Mouse (Mus musculus) lung, postnatal 14 days (tissue): ENCODE measurements around the gene Ncstn.

Experiments used
- DNase-seq: peaks from one replicate; pipeline ENCODE4 v3.0.0; 2021

Ncstn gene

DNA sequence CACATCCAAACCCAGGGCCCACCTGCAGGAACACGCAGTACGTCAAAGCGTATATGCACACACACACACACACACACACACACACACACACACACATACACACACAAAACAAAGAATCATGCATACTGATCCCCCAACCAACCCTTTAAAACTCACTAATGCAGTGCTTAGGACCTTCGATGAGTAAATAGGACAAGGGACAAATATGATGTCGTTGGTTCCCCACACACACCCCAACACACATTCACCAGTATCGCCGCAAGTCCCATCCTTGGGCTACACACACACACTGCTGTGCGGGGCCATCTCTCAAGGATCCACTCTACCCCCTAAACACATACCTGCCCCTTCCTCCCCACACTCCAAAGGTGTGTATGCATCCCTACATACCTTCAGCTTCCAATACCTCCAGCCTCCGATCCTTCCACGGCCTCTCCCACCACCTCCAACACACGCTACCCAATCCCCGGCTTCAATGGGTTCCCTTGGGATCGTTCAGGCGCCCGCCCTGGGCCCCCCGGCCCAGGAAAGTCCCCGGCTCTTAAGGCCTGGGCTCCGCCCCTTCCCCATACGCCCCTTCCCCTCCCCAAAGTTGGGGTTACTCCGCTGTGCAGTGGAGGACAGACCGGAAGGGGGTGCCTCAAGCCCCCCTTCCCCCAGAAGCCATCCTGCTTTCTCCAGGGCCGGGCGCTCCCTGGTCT, 56.2 kb downstream of the Ncstn start:
- DNase-seq = no peak

DNA sequence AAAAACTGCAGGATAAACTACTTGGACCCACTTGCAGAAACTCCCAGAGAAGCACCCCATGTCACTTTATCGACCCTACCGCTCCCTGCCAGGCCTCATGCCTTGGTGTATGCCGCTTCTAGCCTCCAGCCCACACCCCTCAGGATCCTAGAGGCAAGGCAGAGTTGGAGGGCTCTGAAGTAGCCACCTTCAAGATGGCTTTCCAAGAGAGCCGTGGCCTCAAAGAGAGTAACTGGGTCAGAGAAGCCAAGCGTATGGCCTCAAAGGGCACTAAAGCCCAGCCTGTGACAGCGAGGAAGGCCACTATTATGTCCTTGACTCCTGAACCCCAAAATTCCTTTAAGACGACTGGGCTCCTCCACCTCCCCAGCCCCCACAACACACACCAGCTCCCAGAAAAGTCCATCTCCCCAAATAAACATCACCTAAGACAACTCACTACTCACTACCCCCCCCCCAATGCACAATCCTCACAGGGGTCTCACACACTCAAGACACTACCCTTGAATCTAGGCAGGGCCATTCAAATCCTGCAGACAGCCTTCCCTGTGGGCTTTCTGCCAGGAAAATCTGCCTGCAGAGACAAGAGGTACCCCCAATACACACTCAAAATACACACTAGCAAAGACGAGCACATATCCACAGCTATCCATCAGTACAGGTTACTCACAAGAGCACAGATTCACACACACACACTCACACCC, 57.2 kb downstream of the Ncstn start:
- DNase-seq = no peak

DNA sequence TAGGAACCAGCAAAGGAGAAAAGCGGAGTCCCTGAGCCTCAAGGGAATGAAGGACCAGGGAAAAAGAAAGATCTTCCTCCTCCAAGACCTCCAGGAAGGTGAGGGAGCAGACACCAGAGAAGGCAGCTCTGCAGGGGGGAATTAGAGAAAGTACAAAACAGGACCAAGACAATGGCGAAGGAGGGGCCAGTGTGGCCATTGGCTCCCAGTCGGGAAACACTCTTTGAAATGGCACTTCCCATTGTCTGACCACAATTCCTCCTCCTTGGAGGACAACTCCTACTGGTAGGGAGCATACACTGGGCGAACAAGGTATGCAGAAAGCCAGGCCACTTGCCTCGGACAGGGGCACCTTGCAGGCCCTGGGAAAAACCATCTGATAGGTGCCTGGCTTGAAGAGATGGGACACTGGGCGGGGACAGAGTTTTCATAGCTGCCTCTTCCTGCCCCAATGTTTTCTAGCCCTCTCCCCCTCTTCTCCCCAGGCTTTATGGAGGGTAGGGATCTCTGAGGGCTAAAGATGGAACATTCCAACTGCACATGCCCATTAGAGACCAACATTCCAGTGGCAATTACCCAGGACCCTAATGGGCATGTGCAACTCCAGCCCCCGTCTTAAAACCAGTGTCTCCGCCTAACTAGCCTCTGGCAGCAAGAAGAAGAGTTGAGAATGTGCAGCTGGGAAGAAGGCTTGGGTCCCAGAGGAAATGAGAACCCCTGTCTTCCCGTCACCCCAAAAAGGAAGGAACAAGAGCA, 58.3 kb downstream of the Ncstn start:
- DNase-seq = no peak

DNA sequence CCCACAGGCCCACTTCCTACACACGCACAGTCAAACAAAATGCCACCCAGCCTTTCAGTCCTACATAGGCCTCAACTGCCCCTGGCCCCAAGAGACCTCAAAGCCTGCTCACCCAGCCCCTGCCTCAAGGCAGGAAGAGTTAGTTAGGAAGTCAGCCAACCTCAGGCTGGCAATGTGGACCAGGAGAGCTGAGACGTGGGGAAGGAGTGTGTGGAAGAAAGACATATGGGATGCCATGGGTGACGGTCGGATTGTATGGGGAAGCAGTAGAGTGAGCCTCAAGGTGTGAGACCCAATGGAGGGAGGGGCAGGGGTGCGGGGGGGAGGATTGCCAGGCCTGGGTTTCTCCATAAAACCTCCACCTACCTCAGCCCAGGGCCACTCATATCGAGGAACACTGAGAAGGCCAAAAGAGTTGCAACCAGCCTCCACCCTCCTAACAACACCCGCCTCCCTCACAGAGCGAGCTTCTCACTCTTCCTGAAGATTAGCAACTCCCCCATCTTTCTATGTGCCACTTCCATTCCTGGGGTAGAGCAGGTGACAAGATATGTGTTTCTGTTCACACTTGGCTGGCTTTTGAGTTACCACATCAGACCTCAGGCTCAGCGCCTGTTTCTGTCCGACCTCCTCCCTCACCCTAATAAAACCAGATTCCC, 62.6 kb downstream of the Ncstn start:
- no peak for DNase-seq

DNA sequence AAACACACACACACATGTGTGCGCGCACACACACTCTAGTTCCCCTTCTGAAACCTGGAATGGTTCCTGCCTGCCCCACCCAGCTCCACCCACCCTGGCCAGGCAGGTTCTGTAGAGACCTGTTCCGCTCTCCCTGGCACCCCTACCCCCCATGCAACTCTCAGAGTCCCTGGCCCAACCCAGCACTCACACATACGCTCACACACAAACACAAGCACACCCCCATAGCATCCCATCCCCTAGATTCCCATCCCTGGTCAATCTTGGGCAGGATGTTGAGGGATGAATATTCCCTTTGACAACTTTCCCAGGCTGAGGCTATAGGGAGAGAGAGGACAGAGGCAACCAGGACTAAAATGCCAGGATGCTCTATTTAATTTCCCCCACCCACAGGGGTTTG, 63.3 kb downstream of the Ncstn start:
- DNase-seq = no peak

DNA sequence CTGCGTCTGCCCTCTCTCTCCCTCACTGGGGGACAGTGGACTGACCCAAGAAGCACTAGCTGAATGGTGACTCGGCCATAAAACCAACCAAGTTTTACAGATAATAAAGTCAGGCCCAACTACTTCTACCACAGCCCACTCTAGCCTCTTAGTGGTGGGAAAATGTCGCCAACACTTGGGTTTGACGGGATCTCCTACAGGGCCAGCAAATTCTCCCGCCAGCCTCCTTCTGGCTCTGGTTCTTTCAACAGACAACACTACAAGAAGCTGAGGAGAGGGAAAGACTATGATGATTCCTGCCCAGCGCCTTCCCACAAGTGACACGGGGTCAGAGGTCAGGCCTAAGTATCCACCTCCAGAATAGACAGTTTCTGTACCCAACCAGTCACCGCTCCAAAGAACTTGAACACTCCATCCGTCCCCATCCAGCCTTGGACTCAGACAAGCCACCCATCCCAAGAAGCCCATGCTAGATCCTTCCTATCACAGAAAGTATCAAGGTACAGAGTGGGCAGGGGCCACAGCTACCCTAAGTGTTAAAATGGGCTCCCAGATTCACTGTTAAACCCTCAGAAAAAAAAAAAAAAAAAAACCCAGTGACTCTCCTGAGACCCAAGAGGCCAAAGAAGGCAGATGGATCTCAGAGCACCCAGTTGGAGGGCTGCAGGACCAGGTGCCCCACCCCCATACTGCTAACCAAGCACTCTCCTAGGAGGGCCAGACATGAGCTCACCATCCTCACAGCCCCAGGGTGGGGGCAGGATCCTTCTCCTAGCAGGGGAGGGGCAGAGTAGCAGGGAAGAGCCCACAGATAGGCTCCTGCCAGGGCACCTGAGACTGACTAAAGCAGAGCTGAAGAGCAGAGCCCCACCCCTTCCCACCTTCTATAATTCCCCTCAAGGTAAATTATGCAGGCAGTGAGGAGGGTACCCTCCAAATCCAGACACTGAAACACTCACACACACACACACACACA, 64.0 kb downstream of the Ncstn start:
- DNase-seq = no peak

DNA sequence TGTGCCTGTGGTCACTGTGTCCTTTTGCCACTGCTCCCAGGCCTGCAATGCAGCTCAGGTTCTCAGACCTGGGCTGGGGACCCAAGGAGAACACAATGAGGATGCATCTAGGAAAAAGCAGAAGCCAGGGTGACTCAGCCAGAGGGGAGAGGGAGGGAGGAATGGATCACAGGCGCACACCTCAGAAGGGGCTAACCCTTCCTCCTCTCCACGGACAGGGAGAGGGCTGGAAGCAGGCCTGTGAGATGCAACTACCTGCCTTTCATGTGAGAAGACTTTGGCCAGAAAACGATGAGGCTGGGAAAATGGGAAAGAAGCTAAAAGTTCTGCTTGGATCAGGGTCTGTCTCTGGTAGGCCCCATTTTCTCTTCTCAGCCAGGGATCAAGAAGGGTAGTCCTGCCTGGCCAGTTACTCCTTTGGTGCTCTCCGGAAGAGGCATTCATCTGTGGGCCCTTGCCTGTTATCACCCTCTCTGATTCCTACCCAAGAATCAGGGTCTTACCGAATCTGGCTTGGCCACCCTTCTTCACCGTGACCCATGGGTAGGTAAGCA, 65.0 kb downstream of the Ncstn start:
- no peak for DNase-seq

DNA sequence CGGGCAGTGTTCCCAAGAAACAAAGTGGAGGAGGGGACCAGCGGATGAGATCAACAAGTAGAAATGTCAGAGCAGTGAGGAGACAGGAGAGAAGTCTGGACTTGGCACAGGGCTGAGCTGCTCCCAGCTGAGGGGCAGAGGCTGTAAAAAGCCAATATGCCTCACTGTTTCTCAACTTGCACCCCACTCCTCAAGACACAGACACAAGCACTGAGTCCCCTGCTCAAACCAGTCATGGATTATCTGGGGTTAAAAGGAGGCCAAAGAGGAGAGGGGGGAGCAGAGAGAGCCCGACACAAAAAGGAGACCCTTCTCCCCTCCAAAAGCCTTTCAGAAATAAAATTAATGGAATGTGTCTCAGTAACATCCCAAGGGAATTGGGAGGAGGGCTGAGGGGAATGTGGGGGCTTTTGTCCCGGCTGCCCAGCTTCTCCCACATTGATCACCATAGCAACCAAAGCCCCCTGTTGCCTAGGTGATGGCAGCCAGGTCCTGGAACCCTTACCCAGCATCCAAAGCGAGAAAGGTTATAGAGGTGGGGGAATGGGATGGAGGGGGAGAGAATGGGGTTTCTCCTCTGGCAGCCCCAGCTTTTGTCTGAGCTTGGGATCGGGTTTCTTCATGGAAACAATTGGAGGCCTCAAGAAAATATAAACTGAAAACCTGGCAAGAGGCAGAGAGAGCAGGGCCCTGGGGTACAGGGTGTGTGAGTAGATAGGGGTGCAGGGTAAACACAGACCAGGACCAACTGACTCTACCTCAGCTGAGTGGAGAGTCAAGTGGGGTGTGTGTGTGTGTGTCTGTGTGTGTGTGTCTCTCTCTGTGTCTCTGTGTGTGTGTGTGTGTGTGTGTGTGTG, 65.7 kb downstream of the Ncstn start:
- no peak for DNase-seq

DNA sequence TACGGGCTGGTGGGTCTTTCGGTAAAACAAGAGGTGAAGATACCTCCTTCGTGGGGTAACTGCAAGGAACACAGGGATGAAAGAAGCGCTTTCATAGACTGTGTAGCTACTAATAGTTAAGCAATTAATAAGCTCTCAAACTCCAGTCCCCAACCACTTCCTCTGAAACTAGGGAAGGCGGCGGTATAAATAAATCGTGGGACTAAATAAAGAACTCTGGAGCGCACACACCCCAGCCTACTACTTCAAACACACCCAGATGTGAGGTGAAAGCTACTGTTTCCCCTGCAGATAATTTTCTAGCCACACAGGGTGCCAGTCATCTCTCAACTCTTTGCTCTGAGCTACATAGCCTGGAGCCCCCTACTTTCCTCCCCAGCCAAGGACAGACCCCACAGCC, 66.6 kb downstream of the Ncstn start:
- no peak for DNase-seq
